Mouse (Mus musculus) heart, adult 10 weeks (tissue): ENCODE data around the gene Mup2. TPM values are rescaled to one million over a fixed set of nuclear protein-coding genes. Genes with fewer than 3 reads are reported as not detected.

Experiments used
- polyA plus RNA-seq: library from polyadenylated mRNA; stranded (reverse); fragments of 350-450 nt; fragmentation: Illumina TruSeq; extraction: RNeasy Lipid Tissue Mini Kit (QIAGEN cat#74804); gene quantifications from one replicate; pipeline ENCODE4 v1.2.3, GENCODE M21; 2014; ENCODE audit warnings: low read depth, low replicate concordance

Gene Mup2
- polyA plus RNA-seq = not detected

GRCm38 (mm10) chr4:60154189-60154588, at the start of gene Mup2:
Mup2 (minus strand) TSS chr4:60154289.

Other genes with a start within 250 kb of the Mup2 start
- gene Slc46a2, start 239.2 kb downstream of the Mup2 start, polyA plus RNA-seq = 0.39 TPM
- gene Mup4, start 193.6 kb downstream of the Mup2 start, polyA plus RNA-seq = not detected
- not detected for gene Mup6, start 190.0 kb downstream of the Mup2 start, polyA plus RNA-seq
- gene Mup7, start 83.8 kb downstream of the Mup2 start, polyA plus RNA-seq = not detected
- gene Mup8, start 68.3 kb upstream of the Mup2 start, polyA plus RNA-seq = not detected